Mouse (Mus musculus): ENCODE results near the gene Mettl7b.

GRCm38 (mm10) chr10:128931441-128931840 is 29.3 kb downstream of the Mettl7b start:
- TF ChIP-seq ZC3H11A (IDR thresholded peaks at IDR 0.05; ENCODE audit: borderline replicate concordance, low read depth, low read length): no peak
- TF ChIP-seq CHD2 (IDR thresholded peaks at IDR 0.05; ENCODE audit: low read depth, low read length): no peak
- no peak for TF ChIP-seq HCFC1 (IDR thresholded peaks at IDR 0.05; ENCODE audit: borderline replicate concordance, insufficient read depth, low read length)
- TF ChIP-seq MAFK (IDR thresholded peaks at IDR 0.05; ENCODE audit: insufficient read depth, low read depth, low read length): no peak
- TF ChIP-seq ZNF384 (IDR thresholded peaks at IDR 0.05; ENCODE audit: low read depth, low read length): no peak
